Mouse (Mus musculus) hindbrain, embryonic 11.5 days (tissue): ENCODE measurements around the gene Cbx6. TPM values are rescaled to one million over a fixed set of nuclear protein-coding genes. Genes with fewer than 3 reads are reported as not detected.

Experiments
- ATAC-seq: fragments of 200-750 bp; cut with Nextera tagmentation; 2 replicates; pipeline ENCODE4 v1.8.0; 2017; ENCODE audit warnings: mild to moderate bottlenecking, moderate TSS enrichment, moderate library complexity; ENCODE audit not compliant: low FRiP score
- DNase-seq: peaks from one replicate; pipeline ENCODE4 v3.0.0-alpha.2; 2015; ENCODE audit warnings: low spot score
- H3K27ac ChIP-seq: fragments of 300-500 bp; sonication (generic); 2 replicates; pipeline ENCODE4 v1.5.1; 2014; ENCODE audit warnings: mild to moderate bottlenecking, low read depth, low read length
- H3K27me3 ChIP-seq: fragments of 300-500 bp; sonication (generic); 2 replicates; pipeline ENCODE4 v1.6.1; 2014; ENCODE audit warnings: mild to moderate bottlenecking, low read length, moderate library complexity, mixed read lengths; ENCODE audit not compliant: control insufficient read depth, insufficient read depth
- H3K36me3 ChIP-seq: fragments of 300-500 bp; sonication (generic); 2 replicates; pipeline ENCODE4 v1.6.1; 2014; ENCODE audit warnings: mild to moderate bottlenecking, low read length, moderate library complexity, mixed read lengths; ENCODE audit not compliant: control insufficient read depth, insufficient read depth
- H3K4me1 ChIP-seq: fragments of 300-500 bp; sonication (generic); replicated peaks from 2 replicates; pipeline ENCODE4 v1.6.1; 2014; ENCODE audit warnings: low read length, mixed read lengths; ENCODE audit not compliant: control insufficient read depth, insufficient read depth
- H3K4me2 ChIP-seq: fragments of 300-500 bp; sonication (generic); replicated peaks from 2 replicates; pipeline ENCODE4 v1.6.1; 2014; ENCODE audit warnings: mild to moderate bottlenecking, low read depth, low read length
- H3K4me3 ChIP-seq: fragments of 300-500 bp; sonication (generic); 2 replicates; pipeline ENCODE4 v1.5.1; 2014; ENCODE audit warnings: low read depth, low read length
- H3K9ac ChIP-seq: fragments of 300-500 bp; sonication (generic); 2 replicates; pipeline ENCODE4 v1.6.1; 2014; ENCODE audit warnings: low read depth, low read length
- H3K9me3 ChIP-seq: fragments of 300-500 bp; sonication (generic); 2 replicates; pipeline ENCODE4 v1.6.1; 2016; ENCODE audit warnings: low read length; ENCODE audit not compliant: control insufficient read depth
- WGBS: fragments of 180-500 bp; shearing (Covaris S2); extraction: QIAGEN DNeasy Blood & Tissue Kit; methylation state at CpG from one replicate; pipeline ENCODE4 v1.1.7; 2014; 5-methylcytosine and 5-hydroxymethylcytosine counted together
- polyA plus RNA-seq: library from polyadenylated mRNA; unstranded; fragments of >200 nt; fragmentation: Nextera tagmentation; extraction: Ambion mirVana; gene quantifications from 2 replicates; pipeline ENCODE4 v1.2.1, GENCODE M21; 2014

Cbx6 gene
- polyA plus RNA-seq, 1 experiment from 2014 or later = 10.8 TPM

- no peaks in the 10 kb centered on the region for H3K27me3 ChIP-seq
- H3K4me2 ChIP-seq = peak overlapping the region; percentile 86
- H3K27ac ChIP-seq = peak overlapping the region; percentile 87
- 53% methylated on average over 9 of the region's 9 CpGs for WGBS
- DNase-seq = no peak
- no peaks in the 10 kb centered on the region for H3K9me3 ChIP-seq
- H3K4me1 ChIP-seq = peaks cover 6% of the 10 kb centered on the region; the same call in 1 of the 2 replicates
- no peaks in the 10 kb centered on the region for H3K36me3 ChIP-seq
- H3K4me3 ChIP-seq = no peak overlapping the region; the same call in 1 of the 2 replicates
- peak overlapping the region; percentile 21; the same call in 1 of the 2 replicates for H3K9ac ChIP-seq
- no peak for ATAC-seq
These were observed 383 bp upstream of the Cbx6 start for GRCm38 (mm10) chr15:79834881-79835260.

- Histone ChIP-seq H3K36me3 (no peaks in the 10 kb centered on the region), H3K4me1 (peaks cover 10% of the 10 kb centered on the region), H3K27me3 (no peaks in the 10 kb centered on the region), H3K4me2 (peak overlapping the region; percentile 86), H3K4me3 (peak overlapping the region; percentile 70), H3K27ac (peak overlapping the region; percentile 87), H3K9ac (peak overlapping the region; percentile 81), H3K9me3 (no peaks in the 10 kb centered on the region)
- ATAC-seq = no peak
- DNase-seq = peak; percentile 54
- WGBS = under 1% methylated on average over 41 of the region's 41 CpGs
These were observed 1.0 kb downstream of the Cbx6 start for GRCm38 (mm10) chr15:79833251-79834050.

GRCm38 (mm10) chr15:79832064-79832900 lies 2.2 kb downstream of the Cbx6 start:
- Histone ChIP-seq H3K9ac (no peak overlapping the region; the same call in 1 of the 2 replicates), H3K4me1 (peaks cover 10% of the 10 kb centered on the region), H3K9me3 (no peaks in the 10 kb centered on the region), H3K36me3 (0 out of 2 replicates have a peak, but pooled peaks cover 2% of the 10 kb centered on the region), H3K27me3 (no peaks in the 10 kb centered on the region), H3K4me3 (peak overlapping the region; percentile 70), H3K4me2 (peak overlapping the region; percentile 86), H3K27ac (no peak overlapping the region; the same call in 1 of the 2 replicates)
- ATAC-seq (no peak), DNase-seq (peak; percentile 88)
- 29% methylated on average over 18 of the region's 18 CpGs for WGBS

GRCm38 (mm10) chr15:79830388-79830787 lies 4.1 kb downstream of the Cbx6 start:
- 11% methylated on average over 4 of the region's 4 CpGs for WGBS
- Histone ChIP-seq H3K9ac (no peak overlapping the region), H3K4me1 (peaks cover 10% of the 10 kb centered on the region), H3K4me2 (no peak overlapping the region), H3K27me3 (no peaks in the 10 kb centered on the region), H3K9me3 (no peaks in the 10 kb centered on the region), H3K27ac (no peak overlapping the region), H3K36me3 (0 out of 2 replicates have a peak, but pooled peaks cover 2% of the 10 kb centered on the region), H3K4me3 (no peak overlapping the region)
- DNase-seq (peak; percentile 89), ATAC-seq (no peak)

GRCm38 (mm10) chr15:79829431-79829830 lies 5.1 kb downstream of the Cbx6 start:
- no peak for ATAC-seq
- H3K9ac ChIP-seq = no peak overlapping the region
- no peak overlapping the region for H3K4me3 ChIP-seq
- H3K36me3 ChIP-seq = 0 out of 2 replicates have a peak, but pooled peaks cover 2% of the 10 kb centered on the region
- H3K4me2 ChIP-seq = no peak overlapping the region
- no peaks in the 10 kb centered on the region for H3K9me3 ChIP-seq
- no peak overlapping the region for H3K27ac ChIP-seq
- no peaks in the 10 kb centered on the region for H3K27me3 ChIP-seq
- whole genome bisulfite sequencing = 70% methylated on average over 5 of the region's 5 CpGs
- peaks cover 10% of the 10 kb centered on the region for H3K4me1 ChIP-seq
- no peak for DNase-seq

- H3K4me2 ChIP-seq = peak overlapping the region; percentile 17
- 0 out of 2 replicates have a peak, but pooled peaks cover 2% of the 10 kb centered on the region for H3K36me3 ChIP-seq
- no peak overlapping the region for H3K27ac ChIP-seq
- H3K9ac ChIP-seq = no peak overlapping the region
- DNase-seq = peak; percentile 59
- H3K9me3 ChIP-seq = no peaks in the 10 kb centered on the region
- H3K4me3 ChIP-seq = no peak overlapping the region
- peaks cover 10% of the 10 kb centered on the region for H3K4me1 ChIP-seq
- 55% methylated on average over 46 of the region's 46 CpGs for WGBS
- no peaks in the 10 kb centered on the region for H3K27me3 ChIP-seq
- ATAC-seq = peak; percentile 15; the same call in 1 of the 2 replicates
These were observed 6.0 kb downstream of the Cbx6 start for GRCm38 (mm10) chr15:79828366-79829035.

GRCm38 (mm10) chr15:79827778-79828210 lies 6.7 kb downstream of the Cbx6 start:
- ATAC-seq = no peak
- H3K4me1 ChIP-seq = peaks cover 10% of the 10 kb centered on the region
- no peak overlapping the region for H3K27ac ChIP-seq
- 92% methylated on average over 11 of the region's 11 CpGs for WGBS
- no peak overlapping the region for H3K9ac ChIP-seq
- no peaks in the 10 kb centered on the region for H3K9me3 ChIP-seq
- 0 out of 2 replicates have a peak, but pooled peaks cover 2% of the 10 kb centered on the region for H3K36me3 ChIP-seq
- no peak overlapping the region; the same call in 1 of the 2 replicates for H3K4me3 ChIP-seq
- DNase-seq = no peak
- no peak overlapping the region for H3K4me2 ChIP-seq
- H3K27me3 ChIP-seq = no peaks in the 10 kb centered on the region

GRCm38 (mm10) chr15:79827061-79827777 lies 7.3 kb downstream of the Cbx6 start:
- 91% methylated on average over 14 of the region's 14 CpGs for WGBS
- Histone ChIP-seq H3K4me2 (no peak overlapping the region), H3K27ac (no peak overlapping the region), H3K9ac (no peak overlapping the region), H3K4me3 (no peak overlapping the region), H3K4me1 (peaks cover 7% of the 10 kb centered on the region), H3K9me3 (no peaks in the 10 kb centered on the region), H3K27me3 (no peaks in the 10 kb centered on the region), H3K36me3 (0 out of 2 replicates have a peak, but pooled peaks cover 2% of the 10 kb centered on the region)
- DNase-seq = no peak
- no peak for ATAC-seq
